Mouse (Mus musculus): Measurements from ENCODE around the gene Nudt14. TPM values are rescaled to one million over a fixed set of nuclear protein-coding genes. Genes with fewer than 3 reads are reported as not detected.

The Nudt14 gene
- total and polyA plus RNA-seq, 3 experiments = 17.7 to 23.9 (median 20.7) TPM

DNA sequence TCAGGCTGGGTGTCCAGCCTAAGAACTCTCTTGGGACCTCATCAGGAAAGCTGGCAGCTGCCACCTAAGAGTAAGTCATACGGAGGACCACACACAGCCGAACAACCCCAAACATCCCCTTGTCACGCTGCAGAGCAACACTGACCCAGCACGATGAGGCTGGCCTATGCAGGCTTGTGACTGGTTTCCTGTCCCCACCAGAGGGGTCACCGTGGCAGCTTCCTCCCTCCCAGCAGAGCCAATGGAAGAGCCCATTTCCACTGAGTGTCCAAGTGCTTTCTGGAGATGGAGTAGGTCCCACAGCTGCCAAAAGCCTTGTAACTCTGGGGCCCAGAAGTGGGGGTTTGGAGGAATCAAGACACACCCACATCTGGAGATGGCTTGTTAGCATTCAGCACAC lies 19.9 kb upstream of the Nudt14 start:
- no peaks in the 10 kb centered on the region for H3K79me2 ChIP-seq (replicated peaks; ENCODE audit: control insufficient read depth, extremely low read depth, insufficient read depth, poor library complexity, severe bottlenecking)
- H3K4me1 ChIP-seq (ENCODE audit: control insufficient read depth in 1 of 2, insufficient read depth in 2 of 2) = no peaks in the 10 kb centered on the region
- in situ Hi-C loops (cut with MboI; ENCODE audit: low pct_ligation_motif_present, low pct_unique_long_range_greater_than_20kb, low sequenced_read_pairs) = no loop called here
- no peak overlapping the region for H3K27ac ChIP-seq (ENCODE audit: insufficient read depth, low read depth)
- H3K9ac ChIP-seq (ENCODE audit: insufficient read depth, low read depth) = no peak overlapping the region
- no peaks in the 10 kb centered on the region for H3K9me3 ChIP-seq (replicated peaks; ENCODE audit: low read length)
- no peaks in the 10 kb centered on the region for H3K27me3 ChIP-seq (replicated peaks)
- DNase-seq (ENCODE audit: extremely low read depth) = no peak
- H3K36me3 ChIP-seq (replicated peaks in 1 of 2; ENCODE audit: control insufficient read depth in 1 of 2, insufficient read depth in 1 of 2, low read length in 1 of 2) = peaks cover 73 to 96% of the 10 kb centered on the region in 2 experiments
- dilution Hi-C loops (cut with MboI; ENCODE audit: extremely low pct_ligation_motif_present, extremely low pct_unique_long_range_greater_than_20kb, low sequenced_read_pairs) = no loop called here
- H3K4me2 ChIP-seq (ENCODE audit: insufficient read depth, low read depth, poor library complexity, severe bottlenecking) = no peak overlapping the region
- no peak for TF ChIP-seq BHLHE40 (IDR thresholded peaks at IDR 0.05; ENCODE audit: low read depth, low read length)
- no peak for TF ChIP-seq IRF4 (IDR thresholded peaks at IDR 0.05; ENCODE audit: low read depth, low read length)
- no peak for TF ChIP-seq EP300 (IDR thresholded peaks at IDR 0.05; ENCODE audit: low read length)
- no peak for TF ChIP-seq JUN (IDR thresholded peaks at IDR 0.05; ENCODE audit: insufficient read depth, low read depth, low read length)
- no peak for TF ChIP-seq SIN3A (IDR thresholded peaks at IDR 0.05; ENCODE audit: low read length)
- TF ChIP-seq TBP (conservative IDR thresholded peaks at IDR 0.05; ENCODE audit: low read depth, low read length) = no peak
- no peak for TF ChIP-seq RAD21 (IDR thresholded peaks at IDR 0.05; ENCODE audit: low read depth, low read length)
- no peak for TF ChIP-seq NELFE (IDR thresholded peaks at IDR 0.05; ENCODE audit: low read depth, low read length)
- TF ChIP-seq SMC3 (IDR thresholded peaks at IDR 0.05; ENCODE audit: low read depth, low read length) = no peak
- no peak for TF ChIP-seq ZC3H11A (IDR thresholded peaks at IDR 0.05; ENCODE audit: low read depth, low read length)
- no peak for TF ChIP-seq POLR2A (IDR thresholded peaks at IDR 0.05; ENCODE audit: low read depth, low read length)
- TF ChIP-seq TCF12 (IDR thresholded peaks at IDR 0.05; ENCODE audit: low read depth, low read length) = no peak
- TF ChIP-seq NRF1 (IDR thresholded peaks at IDR 0.05; ENCODE audit: low read depth, low read length) = no peak
- no peak for TF ChIP-seq MAFK (IDR thresholded peaks at IDR 0.05; ENCODE audit: insufficient replicate concordance, low read length)
- no peak overlapping the region for H3K4me3 ChIP-seq (replicated peaks in 1 of 3; ENCODE audit: low read depth in 2 of 3, low read length in 2 of 3, poor library complexity in 1 of 3)

GRCm38 (mm10) chr12:112961428-112961827 lies 19.5 kb upstream of the Nudt14 start:
- Histone ChIP-seq H3K4me3 (replicated peaks in 1 of 3; ENCODE audit: low read depth in 2 of 3, low read length in 2 of 3, poor library complexity in 1 of 3) (no peak overlapping the region), H3K27ac (ENCODE audit: insufficient read depth, low read depth) (no peak overlapping the region), H3K27me3 (replicated peaks) (no peaks in the 10 kb centered on the region), H3K9me3 (replicated peaks; ENCODE audit: low read length) (no peaks in the 10 kb centered on the region), H3K9ac (ENCODE audit: insufficient read depth, low read depth) (no peak overlapping the region), H3K4me1 (ENCODE audit: control insufficient read depth in 1 of 2, insufficient read depth in 2 of 2) (no peaks in the 10 kb centered on the region), H3K36me3 (replicated peaks in 1 of 2; ENCODE audit: control insufficient read depth in 1 of 2, insufficient read depth in 1 of 2, low read length in 1 of 2) (peaks cover 68 to 95% of the 10 kb centered on the region in 2 experiments), H3K4me2 (ENCODE audit: insufficient read depth, low read depth, poor library complexity, severe bottlenecking) (no peak overlapping the region), H3K79me2 (replicated peaks; ENCODE audit: control insufficient read depth, extremely low read depth, insufficient read depth, poor library complexity, severe bottlenecking) (no peaks in the 10 kb centered on the region)
- TF ChIP-seq PAX5 (IDR thresholded peaks at IDR 0.05; ENCODE audit: low read length) (no peak), NRF1 (IDR thresholded peaks at IDR 0.05; ENCODE audit: low read depth, low read length) (no peak)
- no peak for DNase-seq (ENCODE audit: extremely low read depth)
- dilution Hi-C loops (cut with MboI; ENCODE audit: extremely low pct_ligation_motif_present, extremely low pct_unique_long_range_greater_than_20kb, low sequenced_read_pairs) = no loop called here
- in situ Hi-C loops (cut with MboI; ENCODE audit: low pct_ligation_motif_present, low pct_unique_long_range_greater_than_20kb, low sequenced_read_pairs) = no loop called here

DNA sequence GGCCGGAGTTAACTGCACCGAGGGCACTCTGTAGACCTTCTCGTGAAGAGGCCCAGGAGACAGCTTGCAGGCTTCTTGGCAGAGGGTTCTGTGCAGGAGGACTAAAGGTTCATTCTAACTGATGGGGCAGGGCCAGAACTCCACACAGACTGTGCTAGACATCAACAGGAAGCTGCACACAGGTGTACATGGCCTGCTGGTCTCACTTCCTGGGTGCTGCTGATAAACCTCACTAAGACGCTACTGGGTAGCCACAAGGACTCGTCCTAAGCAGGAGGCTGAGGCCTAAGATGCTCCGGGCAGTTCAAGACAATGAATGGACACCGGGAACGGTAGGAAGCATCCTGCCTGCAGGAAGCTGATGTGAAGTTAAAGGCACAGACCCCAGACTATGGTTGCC lies 17.5 kb upstream of the Nudt14 start:
- H3K4me3 ChIP-seq (replicated peaks in 1 of 3; ENCODE audit: low read depth in 2 of 3, low read length in 2 of 3, poor library complexity in 1 of 3) = no peak overlapping the region
- H3K9ac ChIP-seq (ENCODE audit: insufficient read depth, low read depth) = no peak overlapping the region
- in situ Hi-C loops (cut with MboI; ENCODE audit: low pct_ligation_motif_present, low pct_unique_long_range_greater_than_20kb, low sequenced_read_pairs) (no loop called here), dilution Hi-C loops (cut with MboI; ENCODE audit: extremely low pct_ligation_motif_present, extremely low pct_unique_long_range_greater_than_20kb, low sequenced_read_pairs) (no loop called here)
- H3K4me1 ChIP-seq (ENCODE audit: control insufficient read depth in 1 of 2, insufficient read depth in 2 of 2) = no peaks in the 10 kb centered on the region
- no peak overlapping the region for H3K27ac ChIP-seq (ENCODE audit: insufficient read depth, low read depth)
- no peak overlapping the region for H3K4me2 ChIP-seq (ENCODE audit: insufficient read depth, low read depth, poor library complexity, severe bottlenecking)
- no peaks in the 10 kb centered on the region for H3K9me3 ChIP-seq (replicated peaks; ENCODE audit: low read length)
- H3K36me3 ChIP-seq (replicated peaks in 1 of 2; ENCODE audit: control insufficient read depth in 1 of 2, insufficient read depth in 1 of 2, low read length in 1 of 2) = peaks cover 50 to 87% of the 10 kb centered on the region in 2 experiments
- DNase-seq (ENCODE audit: extremely low read depth) = no peak
- no peaks in the 10 kb centered on the region for H3K27me3 ChIP-seq (replicated peaks)
- TF ChIP-seq CHD1 (IDR thresholded peaks at IDR 0.05; ENCODE audit: low read depth, low read length) = no peak
- no peak for TF ChIP-seq EP300 (IDR thresholded peaks at IDR 0.05; ENCODE audit: low read length)
- TF ChIP-seq NELFE (IDR thresholded peaks at IDR 0.05; ENCODE audit: low read depth, low read length) = no peak
- TF ChIP-seq PAX5 (IDR thresholded peaks at IDR 0.05; ENCODE audit: low read length) = no peak
- TF ChIP-seq MAFK (IDR thresholded peaks at IDR 0.05; ENCODE audit: insufficient replicate concordance, low read length) = no peak
- TF ChIP-seq E2F4 (IDR thresholded peaks at IDR 0.05; ENCODE audit: insufficient replicate concordance, low read depth, low read length) = no peak
- no peak for TF ChIP-seq ETS1 (conservative IDR thresholded peaks at IDR 0.05; ENCODE audit: low read depth, low read length)
- no peak for TF ChIP-seq ZKSCAN1 (IDR thresholded peaks at IDR 0.05; ENCODE audit: borderline replicate concordance, low read depth, low read length)
- no peak for TF ChIP-seq SIN3A (IDR thresholded peaks at IDR 0.05; ENCODE audit: low read length)
- TF ChIP-seq TCF12 (IDR thresholded peaks at IDR 0.05; ENCODE audit: low read depth, low read length) = no peak
- TF ChIP-seq RAD21 (IDR thresholded peaks at IDR 0.05; ENCODE audit: low read depth, low read length) = no peak
- no peak for TF ChIP-seq JUN (IDR thresholded peaks at IDR 0.05; ENCODE audit: insufficient read depth, low read depth, low read length)
- TF ChIP-seq MXI1 (IDR thresholded peaks at IDR 0.05; ENCODE audit: low read depth, low read length) = no peak
- TF ChIP-seq KAT2A (IDR thresholded peaks at IDR 0.05; ENCODE audit: insufficient replicate concordance, low read length) = no peak
- TF ChIP-seq GABPA (IDR thresholded peaks at IDR 0.05; ENCODE audit: insufficient replicate concordance, low read depth, low read length) = no peak
- TF ChIP-seq ZMIZ1 (IDR thresholded peaks at IDR 0.05; ENCODE audit: low read depth, low read length) = no peak
- no peak for TF ChIP-seq USF1 (IDR thresholded peaks at IDR 0.05; ENCODE audit: low read depth, low read length)
- TF ChIP-seq NRF1 (IDR thresholded peaks at IDR 0.05; ENCODE audit: low read depth, low read length) = no peak
- TF ChIP-seq IRF4 (IDR thresholded peaks at IDR 0.05; ENCODE audit: low read depth, low read length) = no peak
- TF ChIP-seq USF2 (conservative IDR thresholded peaks at IDR 0.05; ENCODE audit: low read depth, low read length) = no peak
- H3K79me2 ChIP-seq (replicated peaks; ENCODE audit: control insufficient read depth, extremely low read depth, insufficient read depth, poor library complexity, severe bottlenecking) = no peaks in the 10 kb centered on the region
